In the genomic region with DNA sequence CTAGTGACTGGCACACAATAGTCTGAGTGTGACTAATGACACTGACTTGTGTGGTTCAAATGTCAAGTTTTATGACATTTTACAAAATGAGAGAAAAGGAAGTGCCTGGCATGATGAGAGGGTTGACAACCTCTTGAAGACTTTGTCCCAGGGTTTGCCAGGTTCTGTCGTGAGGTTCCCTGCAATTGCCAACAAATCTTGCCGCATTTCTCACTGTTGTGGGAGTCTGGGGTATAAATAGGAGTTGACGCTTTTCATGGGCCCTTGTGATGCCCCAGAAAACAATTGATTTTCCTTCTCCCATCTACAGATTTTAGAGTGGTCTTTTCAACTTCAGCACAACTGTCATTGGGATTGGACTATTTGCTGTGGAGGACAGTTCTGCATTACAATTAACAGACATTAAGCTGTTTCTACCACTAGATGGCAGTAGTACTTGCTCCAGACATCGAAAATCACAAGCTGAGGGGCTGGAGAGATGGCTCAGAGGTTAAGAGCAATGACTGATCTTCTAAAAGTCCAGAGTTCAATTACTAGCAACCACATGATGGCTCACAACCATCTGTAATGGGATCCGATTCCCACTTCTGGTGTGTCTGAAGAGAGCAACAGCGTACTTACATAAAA, we compare ENCODE assay signal across 8 mouse cellular contexts. TPM values are rescaled to one million over a fixed set of nuclear protein-coding genes. Genes with fewer than 3 reads are reported as not detected.
DNase-seq lines count a peak whose midpoint lies in the region; ATAC-seq and TF ChIP-seq lines count a peak whose summit lies in the region.

No protein-coding gene starts in this region.

- no peak overlapping the region for H3K4me2 ChIP-seq in liver, embryonic 12.5 days
- no peak overlapping the region for H3K4me2 ChIP-seq in hindbrain, postnatal 0 days (ENCODE audit: low read depth, low read length)

- no peaks in the 10 kb centered on the region for H3K79me2 ChIP-seq in liver, adult 2 months (ENCODE audit: control insufficient read depth, insufficient read depth, low read length)

- H3K27me3 ChIP-seq in liver, adult 2 months (ENCODE audit: control insufficient read depth, insufficient read depth, low read length) = no peaks in the 10 kb centered on the region
- peaks cover 9% of the 10 kb centered on the region; the same call in 1 of the 2 replicates for H3K27me3 ChIP-seq in liver, embryonic 12.5 days (replicated peaks)
- H3K27me3 ChIP-seq in hindbrain, postnatal 0 days (ENCODE audit: insufficient read depth, low read length) = no peaks in the 10 kb centered on the region

- DNase-seq in adrenal gland, postnatal 14 days = peak; percentile 32
- DNase-seq in adrenal gland, adult 8-10 months = no peak
- DNase-seq in liver, adult 2 months (ENCODE audit: extremely low read depth, low read depth, low spot score) = peak; percentile 80
- peak; percentile 46 for DNase-seq in c-Kit-positive CD71-negative TER-119-negative erythroid progenitor cells, embryonic 14.5 days (ENCODE audit: low read depth)
- peak; percentile 86 for DNase-seq in hindbrain, postnatal 0 days (ENCODE audit: low spot score)
- DNase-seq in lung, postnatal 25 days (ENCODE audit: low spot score) = peak; percentile 70
- DNase-seq in urinary bladder, adult 18-20 months (ENCODE audit: low spot score in 2 of 2) = no peak

- ATAC-seq in liver, embryonic 12.5 days = no peak
- ATAC-seq in hindbrain, postnatal 0 days = 0 out of 2 replicates have a peak, but pooled peaks have one; percentile 52

- no peak overlapping the region for H3K9ac ChIP-seq in liver, adult 2 months (ENCODE audit: low read depth, low read length)
- H3K9ac ChIP-seq in liver, embryonic 12.5 days = no peak overlapping the region
- no peak overlapping the region for H3K9ac ChIP-seq in hindbrain, postnatal 0 days (replicated peaks; ENCODE audit: low read length)

- no peak overlapping the region for H3K4me3 ChIP-seq in liver, adult 2 months (ENCODE audit: insufficient read depth, low read depth, low read length)
- H3K4me3 ChIP-seq in liver, embryonic 12.5 days = no peak overlapping the region
- no peak overlapping the region for H3K4me3 ChIP-seq in hindbrain, postnatal 0 days (ENCODE audit: low read length)

- no peak overlapping the region for H3K27ac ChIP-seq in liver, adult 2 months (replicated peaks; ENCODE audit: insufficient read depth, low read depth, low read length)
- H3K27ac ChIP-seq in liver, embryonic 12.5 days = no peak overlapping the region
- H3K27ac ChIP-seq in hindbrain, postnatal 0 days = no peak overlapping the region

- H3K36me3 ChIP-seq in liver, adult 2 months (ENCODE audit: control insufficient read depth, insufficient read depth, low read length) = no peaks in the 10 kb centered on the region
- no peaks in the 10 kb centered on the region for H3K36me3 ChIP-seq in liver, embryonic 12.5 days
- no peaks in the 10 kb centered on the region for H3K36me3 ChIP-seq in hindbrain, postnatal 0 days (ENCODE audit: insufficient read depth, low read length)

- 29% methylated on average over 6 of the region's 6 CpGs for WGBS in liver, adult 2 months
- 36% methylated on average over 6 of the region's 6 CpGs for WGBS in liver, embryonic 12.5 days (ENCODE audit: insufficient replicate concordance)
- WGBS in hindbrain, postnatal 0 days = 32% methylated on average over 6 of the region's 6 CpGs

- no peaks in the 10 kb centered on the region for H3K9me3 ChIP-seq in liver, embryonic 12.5 days (replicated peaks)
- no peaks in the 10 kb centered on the region for H3K9me3 ChIP-seq in hindbrain, postnatal 0 days (ENCODE audit: low read length)

- no peaks in the 10 kb centered on the region for H3K4me1 ChIP-seq in liver, adult 2 months (ENCODE audit: control insufficient read depth, insufficient read depth, low read length)
- H3K4me1 ChIP-seq in liver, embryonic 12.5 days = peaks cover 4% of the 10 kb centered on the region; the same call in 1 of the 2 replicates
- no peaks in the 10 kb centered on the region for H3K4me1 ChIP-seq in hindbrain, postnatal 0 days (ENCODE audit: insufficient read depth, low read length)

- TF ChIP-seq POLR2A in liver, adult 2 months (IDR thresholded peaks at IDR 0.05; ENCODE audit: extremely low read depth, insufficient read depth, low read length) = no peak

- peak; percentile 55 for TF ChIP-seq CTCF in liver, adult 2 months (IDR thresholded peaks at IDR 0.05; ENCODE audit: low read depth, low read length)
- peak; percentile 91 for TF ChIP-seq CTCF in hindbrain, postnatal 0 days (IDR thresholded peaks at IDR 0.05; ENCODE audit: low read depth)

RNA-seq across cellular contexts. Expression of a gene that starts 4.2 kb away (rescaled TPM):
- total RNA-seq in adrenal gland, postnatal 14 days (2021) = 3.9 and 4.7 TPM in 2 replicates
- total RNA-seq in adrenal gland, adult 8-10 months (2022) = 1 to 10 TPM; 3.5 to 5.3 (median 3.9) TPM
- total RNA-seq in liver, adult 2 months (2014; rRNA removed) = 1.4 and 3.0 TPM in 2 replicates
- 0.52 and 0.72 TPM in 2 replicates for polyA plus RNA-seq in liver, adult 2 months (2012; rRNA removed)
- 6.0 and 6.1 TPM in 2 replicates for polyA plus RNA-seq in liver, embryonic 12.5 days (2016; fragmentation: Nextera tagmentation; extraction: Ambion mirVana)
- 1.5 and 1.7 TPM in 2 replicates for total RNA-seq in hindbrain, postnatal 0 days (2014; rRNA removed)
- polyA plus RNA-seq in hindbrain, postnatal 0 days (2015; fragmentation: Nextera tagmentation; extraction: Ambion mirVana) = 11.5 and 14.0 TPM in 2 replicates

RNA-seq across cellular contexts. Expression of a gene that starts 19.1 kb away (rescaled TPM):
- total RNA-seq in adrenal gland, postnatal 14 days (2021) = 4.1 and 7.1 TPM in 2 replicates
- 10 to 100 TPM in 1 of 4 experiments, 1 to 10 TPM in 3; 5.4 to 13.9 (median 9.0) TPM for total RNA-seq in adrenal gland, adult 8-10 months (2022)
- 2.1 and 2.5 TPM in 2 replicates for total RNA-seq in liver, adult 2 months (2014; rRNA removed)
- 0.20 TPM in 2 replicates for polyA plus RNA-seq in liver, adult 2 months (2012; rRNA removed)
- 0.65 and 0.81 TPM in 2 replicates for polyA plus RNA-seq in liver, embryonic 12.5 days (2016; fragmentation: Nextera tagmentation; extraction: Ambion mirVana)
- total RNA-seq in hindbrain, postnatal 0 days (2014; rRNA removed) = 5.3 and 13.4 TPM in 2 replicates
- polyA plus RNA-seq in hindbrain, postnatal 0 days (2015; fragmentation: Nextera tagmentation; extraction: Ambion mirVana) = 4.5 and 4.6 TPM in 2 replicates

RNA-seq across cellular contexts. Expression of a gene that starts 19.4 kb away (rescaled TPM):
- 10.7 and 13.0 TPM in 2 replicates for total RNA-seq in adrenal gland, postnatal 14 days (2021)
- 1 to 10 TPM; 3.9 to 6.2 (median 5.8) TPM for total RNA-seq in adrenal gland, adult 8-10 months (2022)
- total RNA-seq in liver, adult 2 months (2014; rRNA removed) = 4.8 and 8.1 TPM in 2 replicates
- 5.8 and 6.3 TPM in 2 replicates for polyA plus RNA-seq in liver, adult 2 months (2012; rRNA removed)
- polyA plus RNA-seq in liver, embryonic 12.5 days (2016; fragmentation: Nextera tagmentation; extraction: Ambion mirVana) = 5.8 and 6.8 TPM in 2 replicates
- 22.2 and 33.4 TPM in 2 replicates for total RNA-seq in hindbrain, postnatal 0 days (2014; rRNA removed)
- polyA plus RNA-seq in hindbrain, postnatal 0 days (2015; fragmentation: Nextera tagmentation; extraction: Ambion mirVana) = 19.8 and 22.0 TPM in 2 replicates

Comparison
In these comparisons a context has a peak if more than half of its experiments do, and no peak if none do; other contexts are left out.
1. DNase-seq: peak in adrenal gland, postnatal 14 days (single experiment), liver, adult 2 months (single experiment), c-Kit-positive CD71-negative TER-119-negative erythroid progenitor cells, embryonic 14.5 days (single experiment), hindbrain, postnatal 0 days (single experiment) and lung, postnatal 25 days (single experiment); none in adrenal gland, adult 8-10 months (single experiment) and urinary bladder, adult 18-20 months (0 of 2).